ENCODE assay signal across 10 mouse cellular contexts in genomic region chr3:90668846-90669245, GRCm38 (mm10). TPM values are rescaled to one million over a fixed set of nuclear protein-coding genes. Genes with fewer than 3 reads are reported as not detected.
DNase-seq lines count a peak whose midpoint lies in the region; ATAC-seq and TF ChIP-seq lines count a peak whose summit lies in the region.
"Had no signal": no experiment of that assay in that cellular context is flagged by ENCODE, and none has a peak within 500 bp of the region (broad histone marks: within the 10 kb centered on the region; RNA-seq: fewer than 3 reads in every experiment).

TSS of gene S100a8 (plus strand) at chr3:90668978.

- no peak within 1 kb of the TSS for H3K4me2 ChIP-seq in embryonic facial prominence, embryonic 11.5 days (ENCODE audit: low read depth, low read length)
- H3K4me2 ChIP-seq in midbrain, embryonic 11.5 days = no peak within 1 kb of the TSS

- no peaks in the 10 kb centered on the region for H3K4me1 ChIP-seq in embryonic facial prominence, embryonic 11.5 days (ENCODE audit: control insufficient read depth, insufficient read depth, low read length)
- no peaks in the 10 kb centered on the region for H3K4me1 ChIP-seq in embryonic facial prominence, embryonic 10.5 days
- H3K4me1 ChIP-seq in liver, adult 2 months (ENCODE audit: control insufficient read depth, insufficient read depth, low read length) = no peaks in the 10 kb centered on the region
- no peaks in the 10 kb centered on the region for H3K4me1 ChIP-seq in midbrain, embryonic 11.5 days (ENCODE audit: control insufficient read depth, insufficient read depth, low read length)

- no peaks in the 10 kb centered on the region for H3K9me3 ChIP-seq in embryonic facial prominence, embryonic 11.5 days (replicated peaks; ENCODE audit: control insufficient read depth, low read length)
- no peaks in the 10 kb centered on the region for H3K9me3 ChIP-seq in embryonic facial prominence, embryonic 10.5 days
- H3K9me3 ChIP-seq in midbrain, embryonic 11.5 days (ENCODE audit: control insufficient read depth, low read length) = no peaks in the 10 kb centered on the region

- no peak for TF ChIP-seq CTCF in liver, adult 2 months (IDR thresholded peaks at IDR 0.05; ENCODE audit: low read depth, low read length)

- H3K27me3 ChIP-seq in embryonic facial prominence, embryonic 11.5 days (ENCODE audit: control insufficient read depth, insufficient read depth, low read length) = no peaks in the 10 kb centered on the region
- H3K27me3 ChIP-seq in embryonic facial prominence, embryonic 10.5 days (replicated peaks; ENCODE audit: low read depth, poor library complexity, severe bottlenecking) = no peaks in the 10 kb centered on the region
- no peaks in the 10 kb centered on the region for H3K27me3 ChIP-seq in liver, adult 2 months (ENCODE audit: control insufficient read depth, insufficient read depth, low read length)
- H3K27me3 ChIP-seq in midbrain, embryonic 11.5 days (ENCODE audit: control insufficient read depth, insufficient read depth, low read length) = no peaks in the 10 kb centered on the region

- no peaks in the 10 kb centered on the region for H3K36me3 ChIP-seq in embryonic facial prominence, embryonic 11.5 days (replicated peaks; ENCODE audit: control insufficient read depth, insufficient read depth, low read depth, low read length)
- no peaks in the 10 kb centered on the region for H3K36me3 ChIP-seq in embryonic facial prominence, embryonic 10.5 days (replicated peaks)
- H3K36me3 ChIP-seq in liver, adult 2 months (ENCODE audit: control insufficient read depth, insufficient read depth, low read length) = no peaks in the 10 kb centered on the region
- H3K36me3 ChIP-seq in midbrain, embryonic 11.5 days (ENCODE audit: control insufficient read depth, insufficient read depth, low read length) = no peaks in the 10 kb centered on the region

- no peak for ATAC-seq in embryonic facial prominence, embryonic 11.5 days (replicated peaks; ENCODE audit: insufficient number of reproducible peaks, low FRiP score, low TSS enrichment, low read depth)
- ATAC-seq in midbrain, embryonic 11.5 days (ENCODE audit: low FRiP score) = no peak

- DNase-seq in embryonic facial prominence, embryonic 11.5 days (ENCODE audit: low spot score) = peak; percentile 26
- no peak for DNase-seq in embryonic facial prominence, embryonic 10.5 days (ENCODE audit: low spot score)
- peak; percentile 8 for DNase-seq in right cerebral cortex, postnatal 4 days
- DNase-seq in right cerebral cortex, adult 2 months (ENCODE audit: low spot score in 2 of 2) = no peak
- peak; percentile 5 for DNase-seq in liver, adult 2 months (ENCODE audit: extremely low read depth, low read depth, low spot score)
- peak; percentile 71 to 82 for DNase-seq in spleen, postnatal 4 days (ENCODE audit: low spot score in 2 of 2)
- DNase-seq in midbrain, embryonic 11.5 days (ENCODE audit: low spot score, missing footprints) = no peak
- no peak for DNase-seq in layer of hippocampus, adult 8-10 months (ENCODE audit: low spot score in 2 of 2)

- no peaks in the 10 kb centered on the region for H3K79me2 ChIP-seq in liver, adult 2 months (ENCODE audit: control insufficient read depth, insufficient read depth, low read length)

- H3K4me3 ChIP-seq in embryonic facial prominence, embryonic 11.5 days (ENCODE audit: low read depth, low read length) = no peak within 1 kb of the TSS
- no peak within 1 kb of the TSS for H3K4me3 ChIP-seq in embryonic facial prominence, embryonic 10.5 days
- H3K4me3 ChIP-seq in liver, adult 2 months (ENCODE audit: insufficient read depth, low read depth, low read length) = no peak within 1 kb of the TSS
- no peak within 1 kb of the TSS for H3K4me3 ChIP-seq in midbrain, embryonic 11.5 days (ENCODE audit: low read depth, low read length)
- H3K4me3 ChIP-seq: myocyte had no signal

- no peak for TF ChIP-seq POLR2A in liver, adult 2 months (IDR thresholded peaks at IDR 0.05; ENCODE audit: extremely low read depth, insufficient read depth, low read length)

- WGBS in embryonic facial prominence, embryonic 11.5 days = 55% methylated on average over 8 of the region's 8 CpGs
- 64% methylated on average over 8 of the region's 8 CpGs for WGBS in embryonic facial prominence, embryonic 10.5 days
- 58% methylated on average over 8 of the region's 8 CpGs for WGBS in liver, adult 2 months
- 87% methylated on average over 8 of the region's 8 CpGs for WGBS in midbrain, embryonic 11.5 days

- H3K27ac ChIP-seq in embryonic facial prominence, embryonic 11.5 days (replicated peaks; ENCODE audit: low read depth, low read length) = no peak within 1 kb of the TSS
- no peak within 1 kb of the TSS for H3K27ac ChIP-seq in embryonic facial prominence, embryonic 10.5 days (replicated peaks)
- H3K27ac ChIP-seq in liver, adult 2 months (replicated peaks; ENCODE audit: insufficient read depth, low read depth, low read length) = no peak within 1 kb of the TSS
- no peak within 1 kb of the TSS for H3K27ac ChIP-seq in midbrain, embryonic 11.5 days (ENCODE audit: low read depth, low read length)

- H3K9ac ChIP-seq in embryonic facial prominence, embryonic 11.5 days (replicated peaks; ENCODE audit: low read length) = no peak within 1 kb of the TSS
- no peak within 1 kb of the TSS for H3K9ac ChIP-seq in liver, adult 2 months (ENCODE audit: low read depth, low read length)
- no peak within 1 kb of the TSS for H3K9ac ChIP-seq in midbrain, embryonic 11.5 days (ENCODE audit: low read length)

RNA-seq across cellular contexts. Expression of gene S100a8, which starts in this region (rescaled TPM):
- polyA plus RNA-seq in embryonic facial prominence, embryonic 11.5 days (2014; fragmentation: Nextera tagmentation; extraction: Ambion mirVana) = 10.5 and 13.2 TPM in 2 replicates
- polyA plus RNA-seq in embryonic facial prominence, embryonic 10.5 days (2016; fragmentation: Nextera tagmentation; extraction: Ambion mirVana) = 0.47 and 0.92 TPM in 2 replicates
- total RNA-seq in liver, adult 2 months (2014; rRNA removed) = 1.4 and 1.7 TPM in 2 replicates
- 0.54 and 0.90 TPM in 2 replicates for polyA plus RNA-seq in liver, adult 2 months (2012; rRNA removed)
- 2.0 and 2.8 TPM in 2 replicates for polyA plus RNA-seq in midbrain, embryonic 11.5 days (2014; fragmentation: Nextera tagmentation; extraction: Ambion mirVana)
- total RNA-seq in layer of hippocampus, adult 8-10 months (2022) = 1 to 10 TPM in 1 of 4 experiments, not detected in 3; 1.2 TPM
- polyA plus RNA-seq: C2C12, myocyte had no signal

Comparison
In these comparisons a context has a peak if more than half of its experiments do, and no peak if none do; other contexts are left out.
1. DNase-seq: peak in embryonic facial prominence, embryonic 11.5 days (single experiment), right cerebral cortex, postnatal 4 days (single experiment), liver, adult 2 months (single experiment) and spleen, postnatal 4 days (2 of 2); none in embryonic facial prominence, embryonic 10.5 days (single experiment), right cerebral cortex, adult 2 months (0 of 2), midbrain, embryonic 11.5 days (single experiment) and layer of hippocampus, adult 8-10 months (0 of 2).